Mouse (Mus musculus): ENCODE measurements around the gene Rasl11a.
"Not testable (repeated sequence)": the region's sequence is repeated elsewhere in the genome, so short reads cannot be mapped to it uniquely, and the experiment has no call there.

Gene Rasl11a

GRCm38 (mm10) chr5:146841996-146842395 is 2.9 kb upstream of the Rasl11a start:
- no peak for DNase-seq (ENCODE audit: low read depth, low spot score)

- DNase-seq (ENCODE audit: low read depth, low spot score): no peak
Measured at GRCm38 (mm10) chr5:146844301-146844941, 450 bp upstream of the Rasl11a start.

- DNase-seq (ENCODE audit: low read depth, low spot score): no peak
Measured at GRCm38 (mm10) chr5:146846489-146846888, 1.6 kb downstream of the Rasl11a start.

- no peak for DNase-seq (ENCODE audit: low read depth, low spot score)
Measured at GRCm38 (mm10) chr5:146848936-146849582, 4.2 kb downstream of the Rasl11a start.

- no peak for DNase-seq (ENCODE audit: low read depth, low spot score)
Measured at GRCm38 (mm10) chr5:146856106-146856505, 11.2 kb downstream of the Rasl11a start.

GRCm38 (mm10) chr5:146857620-146858019 is 12.7 kb downstream of the Rasl11a start:
- DNase-seq (ENCODE audit: low read depth, low spot score): no peak

GRCm38 (mm10) chr5:146858772-146859171 is 13.9 kb downstream of the Rasl11a start:
- DNase-seq (ENCODE audit: low read depth, low spot score): no peak

- DNase-seq (ENCODE audit: low read depth, low spot score): no peak
Measured at GRCm38 (mm10) chr5:146859246-146859645, 14.4 kb downstream of the Rasl11a start.

- DNase-seq (ENCODE audit: low read depth, low spot score): no peak
Measured at GRCm38 (mm10) chr5:146860222-146860998, 15.5 kb downstream of the Rasl11a start.

- no peak for DNase-seq (ENCODE audit: low read depth, low spot score)
Measured at GRCm38 (mm10) chr5:146861588-146861987, 16.7 kb downstream of the Rasl11a start.

- DNase-seq (ENCODE audit: low read depth, low spot score): no peak
Measured at GRCm38 (mm10) chr5:146865511-146865910, 20.6 kb downstream of the Rasl11a start.

GRCm38 (mm10) chr5:146866277-146866676 is 21.4 kb downstream of the Rasl11a start:
- no peak for DNase-seq (ENCODE audit: low read depth, low spot score)

GRCm38 (mm10) chr5:146867246-146867945 is 22.5 kb downstream of the Rasl11a start:
- no peak for DNase-seq (ENCODE audit: low read depth, low spot score)

GRCm38 (mm10) chr5:146867946-146868314 is 23.1 kb downstream of the Rasl11a start:
- no peak for DNase-seq (ENCODE audit: low read depth, low spot score)

GRCm38 (mm10) chr5:146872981-146873631 is 28.2 kb downstream of the Rasl11a start:
- DNase-seq (ENCODE audit: low read depth, low spot score): no peak

- no peak for DNase-seq (ENCODE audit: low read depth, low spot score)
Measured at GRCm38 (mm10) chr5:146876024-146876423, 31.2 kb downstream of the Rasl11a start.

- DNase-seq (ENCODE audit: low read depth, low spot score): not testable (repeated sequence)
Measured at GRCm38 (mm10) chr5:146877882-146878281, 33.0 kb downstream of the Rasl11a start.

GRCm38 (mm10) chr5:146882261-146882660 is 37.4 kb downstream of the Rasl11a start:
- DNase-seq (ENCODE audit: low read depth, low spot score): no peak

- DNase-seq (ENCODE audit: low read depth, low spot score): no peak
Measured at GRCm38 (mm10) chr5:146883053-146883452, 38.2 kb downstream of the Rasl11a start.

GRCm38 (mm10) chr5:146883486-146884272 is 38.8 kb downstream of the Rasl11a start:
- DNase-seq (ENCODE audit: low read depth, low spot score): no peak

- no peak for DNase-seq (ENCODE audit: low read depth, low spot score)
Measured at GRCm38 (mm10) chr5:146891127-146891526, 46.3 kb downstream of the Rasl11a start.

Measured in skeletal muscle tissue, adult 2 months (tissue).